25 mouse cellular contexts compared by ENCODE assay signal in the genomic region with DNA sequence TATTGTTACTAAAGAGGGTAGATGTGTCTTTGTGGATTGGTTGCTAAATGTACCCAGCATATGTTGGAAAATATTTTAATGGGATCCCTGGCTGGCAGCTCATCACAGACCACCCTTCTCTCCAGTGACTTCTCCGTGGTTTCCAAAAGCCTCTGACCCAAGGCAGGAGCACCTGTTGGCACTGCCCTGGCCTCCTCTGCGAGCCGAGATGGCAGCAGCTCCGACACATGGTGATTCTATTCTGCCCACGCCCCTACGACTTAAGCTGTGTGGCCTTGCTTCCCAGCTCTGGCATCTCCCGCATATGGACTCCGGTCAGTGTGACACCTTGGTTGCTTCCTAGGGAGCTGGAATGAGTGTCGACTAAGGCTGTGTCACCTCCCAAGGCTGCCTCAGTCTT.
"Had no signal": no experiment of that assay in that cellular context is flagged by ENCODE, and none has a peak within 500 bp of the region (broad histone marks: within the 10 kb centered on the region; RNA-seq: fewer than 3 reads in every experiment).

No protein-coding gene starts in this region.

- ATAC-seq: liver, postnatal 0 days; midbrain, embryonic 13.5 days; midbrain, embryonic 16.5 days had no signal

- H3K27me3 ChIP-seq: limb, embryonic 15.5 days; lung, embryonic 15.5 days; midbrain, embryonic 13.5 days; neural tube, embryonic 12.5 days; neural tube, embryonic 15.5 days; stomach, embryonic 15.5 days had no signal

- H3K36me3 ChIP-seq: limb, embryonic 15.5 days; lung, embryonic 15.5 days; midbrain, embryonic 10.5 days; neural tube, embryonic 12.5 days; neural tube, embryonic 15.5 days; stomach, embryonic 15.5 days had no signal

- H3K4me2 ChIP-seq: limb, embryonic 15.5 days; liver, embryonic 11.5 days; lung, embryonic 15.5 days; midbrain, embryonic 13.5 days; neural tube, embryonic 12.5 days; neural tube, embryonic 15.5 days; stomach, embryonic 15.5 days had no signal

- H3K9ac ChIP-seq: limb, embryonic 15.5 days; liver, embryonic 14.5 days; liver, postnatal 0 days; lung, embryonic 15.5 days; midbrain, embryonic 13.5 days; neural tube, embryonic 12.5 days; neural tube, embryonic 15.5 days; stomach, embryonic 15.5 days had no signal

- H3K4me1 ChIP-seq: lung, embryonic 15.5 days; midbrain, embryonic 10.5 days; midbrain, embryonic 13.5 days; neural tube, embryonic 12.5 days; neural tube, embryonic 15.5 days; stomach, embryonic 15.5 days had no signal

- DNase-seq: kidney, adult 18-20 months; kidney, adult 9 months; kidney, postnatal 14 days; kidney, postnatal 4 days; liver, postnatal 0 days; lung, postnatal 10 days; lung, postnatal 36 days; right cerebral cortex, adult 18-20 months; right cerebral cortex, postnatal 14 days; right cerebral cortex, postnatal 4 days; spleen, adult 18-20 months; thymus, adult 2 months; thymus, postnatal 14 days; thymus, postnatal 4 days had no signal

- H3K9me3 ChIP-seq: limb, embryonic 15.5 days; lung, embryonic 15.5 days; midbrain, embryonic 10.5 days; midbrain, embryonic 13.5 days; neural tube, embryonic 12.5 days; neural tube, embryonic 15.5 days; stomach, embryonic 15.5 days had no signal

- H3K27ac ChIP-seq: limb, embryonic 15.5 days; liver, embryonic 14.5 days; lung, embryonic 15.5 days; midbrain, embryonic 10.5 days; midbrain, embryonic 13.5 days; neural tube, embryonic 12.5 days; neural tube, embryonic 15.5 days; stomach, embryonic 15.5 days had no signal

- H3K4me3 ChIP-seq: limb, embryonic 15.5 days; lung, embryonic 15.5 days; megakaryocyte, embryonic 14.5 days; midbrain, embryonic 10.5 days; midbrain, embryonic 13.5 days; neural tube, embryonic 12.5 days; neural tube, embryonic 15.5 days; stomach, embryonic 15.5 days had no signal
